Mouse (Mus musculus): ENCODE data around the gene Cacna1d.

- TF ChIP-seq CTCF (conservative IDR thresholded peaks at IDR 0.05 in 1 of 2, IDR thresholded peaks at IDR 0.05 in 1 of 2; ENCODE audit: low read depth in 2 of 2, low read length in 2 of 2) (no peak), USF2 (conservative IDR thresholded peaks at IDR 0.05; ENCODE audit: low read depth, low read length) (no peak), EP300 (IDR thresholded peaks at IDR 0.05; ENCODE audit: low read length) (no peak), MAX (IDR thresholded peaks at IDR 0.05; ENCODE audit: low read length) (no peak)
Measured at GRCm38 (mm10) chr14:30352951-30353270, 138.3 kb downstream of the Cacna1d start.

All from CH12.LX (cell line).